Mouse (Mus musculus) CH12.LX (cell line): ENCODE measurements around the gene Hoxa13. TPM values are rescaled to one million over a fixed set of nuclear protein-coding genes. Genes with fewer than 3 reads are reported as not detected.

Source experiments
- DNase-seq: peaks from one replicate; pipeline ENCODE4 v3.0.0-alpha.2; 2013; ENCODE audit errors: extremely low read depth
- H3K27ac ChIP-seq: 2 replicates; pipeline ENCODE4 v1.5.1; 2012; ENCODE audit warnings: low read depth, mild to moderate bottlenecking, control low read depth, moderate library complexity; ENCODE audit not compliant: insufficient read depth
- H3K27me3 ChIP-seq: replicated peaks from 2 replicates; pipeline ENCODE3; 2012; ENCODE audit warnings: inconsistent platforms
- H3K36me3 ChIP-seq, 2 experiments: replicated peaks in 1 of 2; 2 replicates each; pipeline versions ENCODE3 to v1.6.1; 2012; ENCODE audit warnings: inconsistent platforms in 1 of 2, low read length in 1 of 2, mild to moderate bottlenecking in 1 of 2, mixed read lengths in 1 of 2, moderate library complexity in 1 of 2; ENCODE audit not compliant: control insufficient read depth in 1 of 2, insufficient read depth in 1 of 2
- H3K4me1 ChIP-seq, 2 experiments: 2 replicates each; pipeline ENCODE4 v1.6.1; 2012; ENCODE audit warnings: inconsistent platforms in 1 of 2, moderate library complexity in 1 of 2; ENCODE audit not compliant: insufficient read depth in 2 of 2, control insufficient read depth in 1 of 2
- H3K4me2 ChIP-seq: 2 replicates; pipeline ENCODE4 v1.6.1; 2012; ENCODE audit warnings: low read depth, mild to moderate bottlenecking, control low read depth; ENCODE audit not compliant: poor library complexity, insufficient read depth, severe bottlenecking
- H3K4me3 ChIP-seq, 3 experiments: fragments of 150-350 bp in 1 of 3; sonication (generic) in 1 of 3; replicated peaks in 1 of 3; 2 replicates each; pipeline versions ENCODE3 to v1.5.1; 2011 to 2012; ENCODE audit warnings: low read depth in 2 of 3, low read length in 2 of 3, mild to moderate bottlenecking in 2 of 3, moderate library complexity in 2 of 3, control low read depth in 1 of 3, improper control_type of control experiment in 1 of 3, inconsistent platforms in 1 of 3, mixed read lengths in 1 of 3; ENCODE audit not compliant: poor library complexity in 1 of 3
- H3K79me2 ChIP-seq: replicated peaks from 2 replicates; pipeline ENCODE4 v1.6.1; 2012; ENCODE audit warnings: mild to moderate bottlenecking, moderate library complexity; ENCODE audit not compliant: control insufficient read depth, poor library complexity, insufficient read depth, severe bottlenecking; ENCODE audit errors: extremely low read depth
- H3K9ac ChIP-seq: 2 replicates; pipeline ENCODE4 v1.6.1; 2012; ENCODE audit warnings: low read depth, mild to moderate bottlenecking, control low read depth, moderate library complexity; ENCODE audit not compliant: insufficient read depth
- H3K9me3 ChIP-seq: replicated peaks from 2 replicates; pipeline ENCODE3; 2012; ENCODE audit warnings: low read length, inconsistent platforms, mixed read lengths
- CHD1 ChIP-seq: IDR thresholded peaks from 2 replicates; pipeline ENCODE4 v1.6.1; 2012; ENCODE audit warnings: low read depth, low read length, improper control_type of control experiment, inconsistent platforms
- CHD2 ChIP-seq: IDR thresholded peaks from 2 replicates; pipeline ENCODE4 v1.6.1; 2011; ENCODE audit warnings: low read length, improper control_type of control experiment
- ELF1 ChIP-seq: IDR thresholded peaks from 2 replicates; pipeline ENCODE4 v1.6.1; 2014; ENCODE audit warnings: low read depth, mild to moderate bottlenecking, inconsistent platforms, low read length, improper control_type of control experiment
- IRF4 ChIP-seq: IDR thresholded peaks from 2 replicates; pipeline ENCODE4 v1.6.1; 2014; ENCODE audit warnings: low read depth, mild to moderate bottlenecking, inconsistent platforms, low read length, improper control_type of control experiment
- JUN ChIP-seq: IDR thresholded peaks from 2 replicates; pipeline ENCODE4 v1.6.1; 2011; ENCODE audit warnings: low read depth, mild to moderate bottlenecking, low read length, improper control_type of control experiment, moderate library complexity; ENCODE audit not compliant: insufficient read depth
- MYC ChIP-seq: IDR thresholded peaks from 2 replicates; pipeline ENCODE4 v1.6.1; 2011; ENCODE audit warnings: low read depth, mild to moderate bottlenecking, improper control_type of control experiment, low read length
- RAD21 ChIP-seq: IDR thresholded peaks from 2 replicates; pipeline ENCODE4 v1.6.1; 2011; ENCODE audit warnings: low read depth, mild to moderate bottlenecking, low read length, improper control_type of control experiment, moderate library complexity
- RCOR1 ChIP-seq: conservative IDR thresholded peaks from 2 replicates; pipeline ENCODE4 v1.6.1; 2012; ENCODE audit warnings: low read depth, mild to moderate bottlenecking, inconsistent platforms, low read length, improper control_type of control experiment
- SMC3 ChIP-seq: IDR thresholded peaks from 2 replicates; pipeline ENCODE4 v1.6.1; 2011; ENCODE audit warnings: low read depth, low read length, improper control_type of control experiment
- UBTF ChIP-seq: IDR thresholded peaks from 2 replicates; pipeline ENCODE4 v1.6.1; 2012; ENCODE audit warnings: low read depth, mild to moderate bottlenecking, inconsistent platforms, low read length, improper control_type of control experiment, moderate library complexity
- ZC3H11A ChIP-seq: IDR thresholded peaks from 2 replicates; pipeline ENCODE4 v1.6.1; 2012; ENCODE audit warnings: low read depth, mild to moderate bottlenecking, inconsistent platforms, low read length, improper control_type of control experiment
- dilution Hi-C: fragments of 300-500 bp; cut with MboI; formaldehyde crosslinking; loops from 2 replicates; pipeline ENCODE4 v1.14.3; 2020; ENCODE audit warnings: low sequenced_read_pairs; ENCODE audit not compliant: extremely low pct_unique_long_range_greater_than_20kb, extremely low pct_ligation_motif_present
- in situ Hi-C: fragments of 300-500 bp; cut with MboI; formaldehyde crosslinking; loops from 3 replicates; pipeline ENCODE4 v1.14.3; 2019; ENCODE audit warnings: low sequenced_read_pairs, low pct_ligation_motif_present, low pct_unique_long_range_greater_than_20kb, mixed read lengths
- polyA plus RNA-seq: library from polyadenylated mRNA; unstranded; fragments of >175 nt; gene quantifications from 2 replicates; pipeline ENCODE4 v1.2.1, GENCODE M21; 2012; ENCODE audit warnings: low read depth; ENCODE audit not compliant: insufficient read length
- total RNA-seq, 2 experiments: library from RNA; depleted of rRNA; stranded (reverse); fragments of 300-350 nt in 1 of 2; fragments of >200 nt in 1 of 2; gene quantifications; 2 replicates each; pipeline ENCODE4 v1.2.3; 2012 to 2014

The Hoxa13 gene
- total and polyA plus RNA-seq, 3 experiments, result 0.17 TPM; not detected in 2

GRCm38 (mm10) chr6:52266666-52266985 lies 5.9 kb upstream of the Hoxa13 start:
- DNase-seq, result no peak
- Histone ChIP-seq H3K27ac (no peak overlapping the region), H3K9ac (no peak overlapping the region)
- TF ChIP-seq IRF4 (no peak), SMC3 (no peak), ZC3H11A (no peak), CHD2 (no peak), UBTF (no peak), MYC (no peak), JUN (no peak), CHD1 (no peak), ELF1 (no peak)
- TF ChIP-seq, all 38 proteins: peak for 0
- H3K27me3 ChIP-seq, result peaks cover 17% of the 10 kb centered on the region
- no peaks in the 10 kb centered on the region for H3K79me2 ChIP-seq
- no peaks in the 10 kb centered on the region for H3K9me3 ChIP-seq
- no peak overlapping the region for H3K4me2 ChIP-seq
- no peaks in the 10 kb centered on the region for H3K36me3 ChIP-seq
- H3K4me1 ChIP-seq, result peaks cover 0 to 7% of the 10 kb centered on the region in 2 experiments; a peak in 2 of 4 replicates
- H3K4me3 ChIP-seq, result no peak overlapping the region
- dilution Hi-C loops (no loop called here), in situ Hi-C loops (loop anchor here (10.0 to 25.0 kb wide), 2 partner anchors 568 to 646 kb away; no protein-coding TSS in a partner anchor)

- H3K9me3 ChIP-seq, result no peaks in the 10 kb centered on the region
- in situ Hi-C loops (loop anchor here (10.0 to 25.0 kb wide), 2 partner anchors 569 to 646 kb away; no protein-coding TSS in a partner anchor), dilution Hi-C loops (no loop called here)
- H3K4me3 ChIP-seq, result no peak overlapping the region
- H3K4me2 ChIP-seq, result no peak overlapping the region
- peaks cover 0 to 7% of the 10 kb centered on the region in 2 experiments; a peak in 2 of 4 replicates for H3K4me1 ChIP-seq
- no peaks in the 10 kb centered on the region for H3K36me3 ChIP-seq
- no peaks in the 10 kb centered on the region for H3K79me2 ChIP-seq
- no peak for DNase-seq
- no peak overlapping the region for H3K9ac ChIP-seq
- TF ChIP-seq SMC3 (no peak), RCOR1 (no peak), RAD21 (no peak), UBTF (no peak), ELF1 (no peak)
- peaks cover 20% of the 10 kb centered on the region for H3K27me3 ChIP-seq
- H3K27ac ChIP-seq, result no peak overlapping the region
Observed at GRCm38 (mm10) chr6:52265913-52266665, 5.4 kb upstream of the Hoxa13 start.
